Mouse (Mus musculus): Measurements from ENCODE around the gene Cbfa2t2. TPM values are rescaled to one million over a fixed set of nuclear protein-coding genes. Genes with fewer than 3 reads are reported as not detected.

The Cbfa2t2 gene
- polyA plus RNA-seq, 1 experiment from 2014 or later = 37.6 TPM

- Histone ChIP-seq H3K9me3 (no peaks in the 10 kb centered on the region), H3K4me3 (no peak overlapping the region), H3K27me3 (peaks cover 12% of the 10 kb centered on the region; the same call in 1 of the 2 replicates), H3K9ac (no peak overlapping the region), H3K4me2 (no peak overlapping the region), H3K4me1 (peaks cover 6% of the 10 kb centered on the region), H3K27ac (no peak overlapping the region), H3K36me3 (no peaks in the 10 kb centered on the region)
- WGBS = 51% methylated on average over 2 of the region's 2 CpGs
- no peak for ATAC-seq (ENCODE audit: borderline replicate concordance, extremely low read depth, low FRiP score, low TSS enrichment)
These were observed 25.9 kb upstream of the Cbfa2t2 start for GRCm38 (mm10) chr2:154410355-154410754.

- Histone ChIP-seq H3K27ac (no peak overlapping the region), H3K36me3 (no peaks in the 10 kb centered on the region), H3K9ac (no peak overlapping the region), H3K27me3 (peaks cover 7% of the 10 kb centered on the region; the same call in 1 of the 2 replicates), H3K4me3 (no peak overlapping the region), H3K9me3 (no peaks in the 10 kb centered on the region), H3K4me1 (peaks cover 4% of the 10 kb centered on the region), H3K4me2 (no peak overlapping the region)
- 61% methylated on average over 7 of the region's 7 CpGs for WGBS
- ATAC-seq (ENCODE audit: borderline replicate concordance, extremely low read depth, low FRiP score, low TSS enrichment) = no peak
These were observed 24.1 kb upstream of the Cbfa2t2 start for GRCm38 (mm10) chr2:154412018-154412666.

DNA sequence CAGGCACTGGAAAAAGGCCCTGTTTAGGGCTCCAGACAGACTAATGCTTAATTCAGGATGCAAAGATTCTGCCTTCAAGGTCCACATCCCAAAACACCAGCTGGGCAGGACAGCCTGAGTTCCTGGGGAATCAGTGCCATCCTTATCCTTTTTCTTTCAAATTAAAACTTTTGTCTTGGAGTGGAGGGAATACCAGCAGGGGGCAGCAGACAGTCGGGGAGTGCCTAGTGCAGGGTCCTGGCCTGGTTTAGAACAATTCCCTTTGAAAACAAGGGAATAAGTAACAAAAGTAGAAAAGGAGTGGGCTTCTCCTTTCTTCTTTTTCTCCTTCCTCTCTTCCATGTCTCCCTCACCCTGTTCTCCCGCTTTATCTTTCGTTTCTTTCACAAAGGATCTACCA lies 19.2 kb upstream of the Cbfa2t2 start:
- no peaks in the 10 kb centered on the region for H3K27me3 ChIP-seq
- H3K4me1 ChIP-seq = no peaks in the 10 kb centered on the region
- H3K27ac ChIP-seq = no peak overlapping the region
- 14% methylated on average over 3 of the region's 3 CpGs for WGBS
- no peak overlapping the region for H3K4me2 ChIP-seq
- no peaks in the 10 kb centered on the region for H3K36me3 ChIP-seq
- no peak overlapping the region for H3K9ac ChIP-seq
- H3K4me3 ChIP-seq = no peak overlapping the region
- no peaks in the 10 kb centered on the region for H3K9me3 ChIP-seq
- ATAC-seq (ENCODE audit: borderline replicate concordance, extremely low read depth, low FRiP score, low TSS enrichment) = no peak

DNA sequence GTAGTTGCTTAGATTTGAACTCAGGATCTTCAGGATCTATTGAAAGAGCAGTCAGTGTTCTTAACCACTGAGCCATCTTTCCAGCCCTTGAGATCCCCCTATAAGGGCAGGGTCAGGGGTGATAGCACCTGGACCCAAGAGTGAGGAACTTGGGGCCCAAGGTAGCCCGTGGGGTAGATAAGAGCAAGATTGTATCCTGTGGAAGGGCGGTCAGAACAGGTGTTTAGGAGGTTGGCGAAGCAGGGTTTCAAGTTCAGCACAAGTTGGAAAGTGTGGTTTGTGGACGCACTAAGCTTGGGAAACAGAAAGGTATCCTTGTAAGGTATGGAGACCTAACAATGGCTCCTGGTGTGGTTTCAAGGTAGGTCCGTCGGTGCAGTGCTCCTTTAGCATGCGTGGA lies 18.3 kb upstream of the Cbfa2t2 start:
- Histone ChIP-seq H3K9ac (no peak overlapping the region), H3K4me3 (no peak overlapping the region), H3K27ac (no peak overlapping the region), H3K27me3 (no peaks in the 10 kb centered on the region), H3K4me2 (no peak overlapping the region), H3K36me3 (no peaks in the 10 kb centered on the region), H3K4me1 (no peaks in the 10 kb centered on the region), H3K9me3 (no peaks in the 10 kb centered on the region)
- ATAC-seq (ENCODE audit: borderline replicate concordance, extremely low read depth, low FRiP score, low TSS enrichment) = no peak
- WGBS = 86% methylated on average over 7 of the region's 7 CpGs

- WGBS = 81% methylated on average over 9 of the region's 9 CpGs
- Histone ChIP-seq H3K27me3 (no peaks in the 10 kb centered on the region), H3K4me2 (no peak overlapping the region), H3K27ac (no peak overlapping the region), H3K9me3 (no peaks in the 10 kb centered on the region), H3K4me1 (no peaks in the 10 kb centered on the region), H3K4me3 (no peak overlapping the region), H3K9ac (no peak overlapping the region), H3K36me3 (no peaks in the 10 kb centered on the region)
- ATAC-seq (ENCODE audit: borderline replicate concordance, extremely low read depth, low FRiP score, low TSS enrichment) = no peak
These were observed 16.4 kb upstream of the Cbfa2t2 start for GRCm38 (mm10) chr2:154419631-154420515.

DNA sequence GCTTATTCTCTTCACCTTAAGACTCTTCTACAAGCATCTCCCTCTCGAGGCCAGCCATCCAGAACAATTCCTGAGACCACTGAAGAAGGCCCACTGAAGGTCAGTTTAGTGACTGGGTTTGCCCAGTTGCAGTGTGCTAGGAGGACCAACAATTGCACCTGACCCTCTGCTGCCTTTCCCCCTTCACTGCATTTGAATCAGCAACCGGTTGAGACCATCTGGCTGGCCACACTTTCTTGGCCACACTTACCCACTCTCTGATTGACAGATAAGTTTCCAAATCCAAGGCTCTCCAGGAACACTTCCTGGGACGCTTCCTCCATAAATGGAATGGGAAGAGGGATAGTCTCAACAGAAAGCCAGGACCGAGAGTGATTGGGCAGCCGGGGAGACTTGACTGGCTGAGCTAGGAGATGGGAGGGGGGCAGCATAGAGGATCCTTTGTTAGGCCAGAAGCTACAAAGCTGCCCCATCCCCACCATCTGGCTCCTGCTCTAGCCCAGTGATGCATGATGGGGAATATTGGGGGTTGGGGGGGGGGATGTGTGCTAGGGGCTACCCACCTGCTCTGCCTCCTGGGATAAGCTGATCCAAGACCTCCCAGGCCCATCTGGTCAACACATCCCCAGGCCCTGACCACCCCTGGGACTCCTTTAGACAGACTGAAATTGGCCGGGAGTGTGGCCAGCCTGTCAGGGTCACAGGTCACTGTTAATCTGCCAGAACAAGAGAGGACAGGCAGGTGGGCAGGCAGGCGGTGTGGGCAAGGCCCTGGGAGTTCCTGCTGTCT lies 15.1 kb upstream of the Cbfa2t2 start:
- H3K4me2 ChIP-seq = no peak overlapping the region
- no peaks in the 10 kb centered on the region for H3K9me3 ChIP-seq
- H3K27ac ChIP-seq = no peak overlapping the region
- no peak overlapping the region for H3K4me3 ChIP-seq
- 31% methylated on average over 7 of the region's 7 CpGs for WGBS
- H3K27me3 ChIP-seq = no peaks in the 10 kb centered on the region
- no peaks in the 10 kb centered on the region for H3K4me1 ChIP-seq
- no peak overlapping the region for H3K9ac ChIP-seq
- H3K36me3 ChIP-seq = no peaks in the 10 kb centered on the region
- ATAC-seq (ENCODE audit: borderline replicate concordance, extremely low read depth, low FRiP score, low TSS enrichment) = 0 out of 2 replicates have a peak, but pooled peaks have one; percentile 23

GRCm38 (mm10) chr2:154422181-154422580 lies 14.1 kb upstream of the Cbfa2t2 start:
- WGBS = 73% methylated on average over 5 of the region's 5 CpGs
- no peak overlapping the region for H3K4me2 ChIP-seq
- no peak overlapping the region for H3K9ac ChIP-seq
- no peaks in the 10 kb centered on the region for H3K27me3 ChIP-seq
- no peaks in the 10 kb centered on the region for H3K4me1 ChIP-seq
- no peak overlapping the region for H3K4me3 ChIP-seq
- H3K27ac ChIP-seq = no peak overlapping the region
- ATAC-seq (ENCODE audit: borderline replicate concordance, extremely low read depth, low FRiP score, low TSS enrichment) = no peak
- H3K36me3 ChIP-seq = no peaks in the 10 kb centered on the region
- H3K9me3 ChIP-seq = no peaks in the 10 kb centered on the region

- no peaks in the 10 kb centered on the region; the same call in 1 of the 2 replicates for H3K4me1 ChIP-seq
- WGBS = 76% methylated on average over 2 of the region's 2 CpGs
- H3K9ac ChIP-seq = no peak overlapping the region
- H3K4me3 ChIP-seq = no peak overlapping the region
- no peak overlapping the region for H3K27ac ChIP-seq
- peaks cover under 1% of the 10 kb centered on the region; the same call in 1 of the 2 replicates for H3K27me3 ChIP-seq
- no peak for ATAC-seq (ENCODE audit: borderline replicate concordance, extremely low read depth, low FRiP score, low TSS enrichment)
- no peaks in the 10 kb centered on the region for H3K9me3 ChIP-seq
- H3K36me3 ChIP-seq = no peaks in the 10 kb centered on the region
- H3K4me2 ChIP-seq = no peak overlapping the region
These were observed 12.7 kb upstream of the Cbfa2t2 start for GRCm38 (mm10) chr2:154423548-154423947.

- ATAC-seq (ENCODE audit: borderline replicate concordance, extremely low read depth, low FRiP score, low TSS enrichment) = no peak
- WGBS = 90% methylated on average over 3 of the region's 3 CpGs
- Histone ChIP-seq H3K27ac (no peak overlapping the region), H3K9ac (no peak overlapping the region), H3K4me2 (no peak overlapping the region), H3K4me3 (no peak overlapping the region), H3K4me1 (no peaks in the 10 kb centered on the region; the same call in 1 of the 2 replicates), H3K9me3 (no peaks in the 10 kb centered on the region), H3K27me3 (peaks cover 6% of the 10 kb centered on the region; the same call in 1 of the 2 replicates), H3K36me3 (no peaks in the 10 kb centered on the region)
These were observed 10.8 kb upstream of the Cbfa2t2 start for GRCm38 (mm10) chr2:154425522-154425921.

- peak overlapping the region; percentile 38 for H3K9ac ChIP-seq
- peak overlapping the region; percentile 45 for H3K4me3 ChIP-seq
- peaks cover 6% of the 10 kb centered on the region; the same call in 1 of the 2 replicates for H3K27me3 ChIP-seq
- no peaks in the 10 kb centered on the region; the same call in 1 of the 2 replicates for H3K4me1 ChIP-seq
- H3K27ac ChIP-seq = peak overlapping the region; percentile 92
- 5% methylated on average over 25 of the region's 25 CpGs for WGBS
- peak overlapping the region; percentile 74 for H3K4me2 ChIP-seq
- H3K9me3 ChIP-seq = no peaks in the 10 kb centered on the region
- peak; percentile 24 for ATAC-seq (ENCODE audit: borderline replicate concordance, extremely low read depth, low FRiP score, low TSS enrichment)
- no peaks in the 10 kb centered on the region for H3K36me3 ChIP-seq
These were observed 9.9 kb upstream of the Cbfa2t2 start for GRCm38 (mm10) chr2:154426188-154426904.
